Mouse (Mus musculus) G1E (cell line): ENCODE measurements around the gene Tmco3. TPM values are rescaled to one million over a fixed set of nuclear protein-coding genes. Genes with fewer than 3 reads are reported as not detected.

Experiments
- ATAC-seq: 2 replicates; pipeline ENCODE4 v1.8.0; 2016; ENCODE audit warnings: mild to moderate bottlenecking; ENCODE audit not compliant: insufficient number of reproducible peaks, poor library complexity, low FRiP score, severe bottlenecking; ENCODE audit errors: extremely low read depth
- DNase-seq: peaks from one replicate; pipeline ENCODE4 v3.0.0; 2012; ENCODE audit warnings: low spot score
- H3K27me3 ChIP-seq: 2 replicates; pipeline ENCODE4 v1.6.1; 2012; ENCODE audit warnings: mild to moderate bottlenecking, low read length, inconsistent platforms; ENCODE audit not compliant: insufficient read depth
- H3K36me3 ChIP-seq: replicated peaks from 2 replicates; pipeline ENCODE3; 2012; ENCODE audit warnings: mild to moderate bottlenecking, inconsistent platforms
- H3K4me1 ChIP-seq: 2 replicates; pipeline ENCODE4 v1.6.1; 2012; ENCODE audit warnings: low read depth, low read length, inconsistent platforms, mixed read lengths; ENCODE audit not compliant: insufficient read depth
- H3K4me3 ChIP-seq: 2 replicates; pipeline ENCODE4 v1.5.1; 2012; ENCODE audit warnings: low read depth, mild to moderate bottlenecking, inconsistent platforms, low read length, moderate library complexity, mixed read lengths
- H3K9me3 ChIP-seq: replicated peaks from 2 replicates; pipeline ENCODE4 v1.6.1; 2012; ENCODE audit warnings: inconsistent platforms
- CTCF ChIP-seq: IDR thresholded peaks from 2 replicates; pipeline ENCODE4 v1.5.1; 2012; ENCODE audit warnings: low read depth, low read length, inconsistent platforms, mixed read lengths
- GATA1 ChIP-seq: IDR thresholded peaks from 2 replicates; pipeline ENCODE4 v1.6.1; 2012; ENCODE audit warnings: borderline replicate concordance, low read length, inconsistent platforms, mixed read lengths
- GATA2 ChIP-seq: IDR thresholded peaks from 2 replicates; pipeline ENCODE4 v1.6.1; 2012; ENCODE audit warnings: low read depth, low read length, inconsistent platforms, borderline replicate concordance
- POLR2AphosphoS5 ChIP-seq: IDR thresholded peaks from 2 replicates; pipeline ENCODE4 v1.6.1; 2012; ENCODE audit warnings: low read depth, low read length, inconsistent platforms; ENCODE audit not compliant: insufficient replicate concordance
- TAL1 ChIP-seq: conservative IDR thresholded peaks from 2 replicates; pipeline ENCODE4 v1.6.1; 2012; ENCODE audit warnings: low read depth, low read length, inconsistent platforms, mixed read lengths
- polyA plus RNA-seq: library from polyadenylated mRNA; stranded (reverse); fragments of >175 nt; gene quantifications from 2 replicates; pipeline ENCODE4 v1.2.3, GENCODE M21; 2012
- total RNA-seq, 2 experiments: library from RNA; stranded (forward) in 1 of 2; stranded (reverse) in 1 of 2; fragments of 200-1000 nt in 1 of 2; fragments of >200 nt in 1 of 2; fragmentation: Nextera tagmentation in 1 of 2; gene quantifications; 2 replicates each; pipeline ENCODE4 v1.2.3; 2014 to 2017

Gene Tmco3
- total and polyA plus RNA-seq, 3 experiments: 5.8 to 13.4 (median 12.6) TPM

DNA sequence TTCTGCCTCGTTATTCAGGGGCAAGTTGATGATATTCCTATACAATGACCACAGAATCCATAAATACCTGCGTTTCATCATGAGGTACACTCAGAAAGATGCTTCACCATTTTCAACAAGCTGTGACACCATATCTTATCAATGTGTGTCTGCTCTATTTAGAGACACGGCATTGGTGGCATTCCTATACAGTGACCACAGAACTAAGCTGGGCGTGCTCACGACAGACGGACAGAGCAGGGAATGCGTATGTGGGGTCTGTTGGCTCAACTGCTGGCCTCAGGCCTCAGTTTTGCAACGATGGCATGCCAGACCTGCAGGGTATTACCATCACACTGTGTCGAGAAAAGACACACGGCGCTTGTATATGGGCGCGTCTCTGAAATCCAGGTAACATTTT is 35.2 kb upstream of the Tmco3 start:
- Histone ChIP-seq H3K4me1 (peaks cover 23% of the 10 kb centered on the region), H3K4me3 (no peak overlapping the region), H3K27me3 (peaks cover 28% of the 10 kb centered on the region), H3K36me3 (peaks cover 30% of the 10 kb centered on the region), H3K9me3 (no peaks in the 10 kb centered on the region)
- no peak for ATAC-seq
- no peak for DNase-seq
- TF ChIP-seq GATA1 (no peak), TAL1 (no peak), POLR2AphosphoS5 (no peak), GATA2 (no peak), CTCF (no peak)

DNA sequence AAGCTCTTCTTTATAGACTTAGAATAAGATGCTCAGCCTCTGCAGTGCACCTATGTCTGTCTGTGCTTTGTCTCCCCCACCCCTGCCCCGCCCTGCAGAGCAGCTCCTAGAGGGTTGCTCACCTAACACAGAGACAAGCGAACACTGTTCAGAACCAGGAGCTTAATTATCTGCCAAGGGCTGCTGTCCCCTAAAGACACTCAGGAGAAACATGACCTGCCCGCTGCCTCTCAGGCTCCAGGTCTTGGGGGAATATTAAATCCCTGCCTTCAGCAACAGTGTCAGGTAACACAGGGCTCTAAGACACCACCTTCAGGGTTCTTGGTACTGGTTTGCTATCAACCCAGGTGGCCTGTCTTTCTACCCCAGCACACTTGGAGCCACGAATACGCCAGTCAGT is 34.6 kb upstream of the Tmco3 start:
- H3K27me3 ChIP-seq: peaks cover 23% of the 10 kb centered on the region
- peaks cover 29% of the 10 kb centered on the region for H3K4me1 ChIP-seq
- peaks cover 36% of the 10 kb centered on the region for H3K36me3 ChIP-seq
- ATAC-seq (no peak), DNase-seq (no peak)
- no peak overlapping the region for H3K4me3 ChIP-seq
- TF ChIP-seq POLR2AphosphoS5 (no peak), TAL1 (no peak), CTCF (no peak), GATA1 (no peak), GATA2 (no peak)
- H3K9me3 ChIP-seq: no peaks in the 10 kb centered on the region

DNA sequence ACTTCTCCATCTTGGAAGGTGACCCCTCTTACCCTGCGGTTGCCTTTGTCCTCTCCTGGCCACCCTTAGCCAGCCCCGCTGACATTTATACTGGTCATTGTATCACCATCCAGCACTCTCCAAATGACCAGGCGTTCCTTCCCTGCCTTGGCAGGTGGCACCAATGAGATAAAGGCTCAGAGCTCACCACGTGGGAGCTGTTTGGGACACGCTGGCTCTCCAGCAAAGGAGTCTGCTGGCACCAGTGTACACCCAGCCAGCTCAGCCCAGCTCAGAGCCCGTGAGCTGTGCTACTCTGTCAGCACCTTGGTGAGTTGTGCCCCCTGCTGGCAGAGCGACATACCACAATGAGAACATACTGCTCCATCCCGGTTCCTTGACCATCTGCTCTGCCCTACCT is 34.0 kb upstream of the Tmco3 start, which contains the start of gene Adprhl1:
Gene Adprhl1 (minus strand): TSS at position 144 of the 400 bp plus-strand sequence.
- Histone ChIP-seq H3K4me3 (no peak within 1 kb of the TSS), H3K27me3 (peaks cover 21% of the 10 kb centered on the region), H3K9me3 (no peaks in the 10 kb centered on the region), H3K36me3 (peaks cover 42% of the 10 kb centered on the region), H3K4me1 (peaks cover 33% of the 10 kb centered on the region)
- ATAC-seq: peak; percentile 57; the same call in 1 of the 2 replicates
- DNase-seq: peak; percentile 55
- no peak for TF ChIP-seq TAL1
- TF ChIP-seq CTCF: peak; percentile 86

DNA sequence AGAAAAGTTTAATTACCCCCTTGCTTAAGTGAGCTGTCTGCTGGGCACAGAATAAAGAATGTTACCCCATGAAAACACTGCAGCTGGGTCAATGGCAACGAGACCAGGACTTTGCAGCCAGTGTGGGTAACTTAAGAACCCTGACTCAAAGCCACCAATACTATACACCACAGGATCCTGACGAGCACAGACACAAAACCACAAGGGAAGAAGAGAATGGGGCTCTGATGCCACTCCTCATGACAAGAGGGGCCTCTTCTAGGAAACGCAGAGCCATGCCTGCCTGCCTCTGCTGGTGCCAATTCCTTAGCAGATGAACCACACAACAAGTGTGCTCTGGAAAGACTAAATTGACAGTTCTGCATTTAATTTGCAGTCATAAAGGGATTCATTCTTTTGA is 24.6 kb upstream of the Tmco3 start:
- Histone ChIP-seq H3K36me3 (peaks cover 58% of the 10 kb centered on the region), H3K4me3 (peak overlapping the region; percentile 24; the same call in 1 of the 2 replicates), H3K4me1 (peaks cover 67% of the 10 kb centered on the region), H3K27me3 (no peaks in the 10 kb centered on the region), H3K9me3 (no peaks in the 10 kb centered on the region)
- TF ChIP-seq TAL1 (no peak), GATA2 (no peak), POLR2AphosphoS5 (no peak), CTCF (no peak), GATA1 (no peak)
- DNase-seq (peak; percentile 55), ATAC-seq (no peak)

DNA sequence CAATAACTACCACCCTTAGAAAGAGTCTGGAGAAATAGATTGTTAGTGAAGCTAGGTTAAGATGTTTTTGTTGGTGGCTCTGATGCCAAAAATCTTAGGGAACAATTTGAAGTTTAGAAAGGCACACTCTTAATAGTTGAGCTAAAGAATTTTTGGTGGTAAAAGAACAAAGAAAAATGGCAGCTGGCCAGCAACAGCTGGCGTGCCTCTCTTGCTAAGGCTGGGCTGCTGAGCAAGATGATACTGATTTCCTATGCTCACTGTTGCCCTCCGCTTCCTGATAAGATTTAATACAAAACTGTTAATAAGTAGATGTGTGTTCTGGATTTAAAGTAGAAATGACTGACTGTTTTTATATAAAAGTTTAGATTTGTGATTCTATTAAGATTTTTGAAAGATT is 20.4 kb upstream of the Tmco3 start:
- Histone ChIP-seq H3K4me1 (peaks cover 45% of the 10 kb centered on the region), H3K9me3 (no peaks in the 10 kb centered on the region), H3K4me3 (no peak overlapping the region), H3K36me3 (peaks cover 56% of the 10 kb centered on the region), H3K27me3 (no peaks in the 10 kb centered on the region)
- DNase-seq: no peak
- TF ChIP-seq GATA2 (no peak), CTCF (no peak), POLR2AphosphoS5 (no peak), GATA1 (no peak), TAL1 (no peak)
- no peak for ATAC-seq

DNA sequence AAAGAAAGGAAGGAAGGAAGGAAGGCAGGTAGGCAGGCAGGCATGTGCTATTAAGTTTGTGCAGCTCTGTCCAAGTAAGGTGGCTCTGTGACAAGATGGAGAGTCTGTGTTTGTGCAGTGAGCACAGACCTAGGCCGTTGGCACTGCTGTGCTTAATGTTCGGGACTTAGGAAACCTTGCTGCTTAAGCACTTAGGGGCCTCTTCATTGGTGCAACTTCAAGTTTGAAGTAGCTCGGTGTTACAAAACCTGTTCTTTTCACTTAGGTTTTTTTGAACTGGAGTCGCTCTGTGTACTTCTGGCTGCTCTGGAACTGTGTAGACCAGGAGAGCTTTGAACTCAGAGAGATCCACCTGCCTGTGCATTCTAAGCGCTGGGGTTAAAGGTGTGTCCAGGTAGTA is 15.2 kb upstream of the Tmco3 start:
- Histone ChIP-seq H3K9me3 (no peaks in the 10 kb centered on the region), H3K27me3 (no peaks in the 10 kb centered on the region), H3K4me1 (peaks cover 2% of the 10 kb centered on the region; the same call in 1 of the 2 replicates), H3K36me3 (peaks cover 70% of the 10 kb centered on the region), H3K4me3 (no peak overlapping the region)
- TF ChIP-seq POLR2AphosphoS5 (no peak), CTCF (no peak), GATA1 (no peak), GATA2 (no peak), TAL1 (no peak)
- DNase-seq (no peak), ATAC-seq (no peak)

DNA sequence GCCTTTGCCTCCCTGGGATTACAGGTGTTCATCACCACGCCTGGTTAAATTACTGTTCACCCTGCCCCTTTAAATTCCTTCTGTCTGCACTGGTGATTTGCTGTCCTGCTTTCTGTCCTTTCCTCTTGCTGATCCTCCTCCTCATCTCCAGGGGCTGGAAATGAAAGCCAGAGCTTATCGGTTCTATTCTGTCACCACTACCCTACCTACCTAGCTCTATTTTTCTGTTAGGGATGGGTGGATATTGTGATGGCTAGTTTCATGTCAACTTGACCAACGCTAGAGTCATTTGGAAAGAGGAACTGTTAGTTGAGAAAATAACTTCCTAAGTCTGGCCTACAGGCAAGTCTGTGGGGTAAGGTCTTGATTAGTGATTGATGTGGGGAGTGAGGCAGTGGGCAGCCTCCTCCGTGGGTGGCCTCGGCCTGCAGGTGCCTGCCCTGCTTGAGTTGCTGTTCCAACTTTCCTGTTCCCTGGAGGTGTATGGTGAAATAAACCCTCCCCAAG is 11.0 kb upstream of the Tmco3 start:
- no peak overlapping the region for H3K4me3 ChIP-seq
- ATAC-seq (no peak), DNase-seq (no peak)
- H3K9me3 ChIP-seq: no peaks in the 10 kb centered on the region
- H3K36me3 ChIP-seq: peaks cover 63% of the 10 kb centered on the region
- TF ChIP-seq GATA1: no peak
- TF ChIP-seq CTCF: no peak
- no peak for TF ChIP-seq POLR2AphosphoS5
- TF ChIP-seq TAL1: no peak
- TF ChIP-seq GATA2: no peak
- no peaks in the 10 kb centered on the region for H3K4me1 ChIP-seq
- H3K27me3 ChIP-seq: no peaks in the 10 kb centered on the region
